Mouse (Mus musculus) WW6 (cell line): ENCODE results near the gene Oprm1.

ENCODE experiments used
- DNase-seq: peaks from one replicate; pipeline ENCODE4 v3.0.0-alpha.2; 2013; ENCODE audit warnings: low read depth, low spot score

Gene Oprm1

DNA sequence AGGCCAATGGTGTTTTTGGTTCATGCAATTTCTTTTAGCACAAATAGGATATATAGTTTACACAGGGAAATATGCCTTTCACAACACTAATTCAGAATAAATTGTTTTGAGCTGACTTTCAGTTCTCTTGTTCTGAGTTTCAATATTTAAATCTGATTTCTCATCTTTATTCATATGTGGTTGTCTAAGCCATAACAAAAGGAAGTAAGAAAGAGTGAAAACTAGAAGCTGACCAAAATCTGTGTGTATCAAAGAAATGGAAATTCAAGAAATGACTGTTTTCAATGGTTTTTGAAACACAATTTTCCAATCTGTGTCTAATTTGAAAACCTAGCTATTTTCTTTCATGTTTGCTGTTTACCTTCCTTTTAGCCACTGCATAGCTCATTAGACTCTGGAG is 282.7 kb downstream of the Oprm1 start:
- no peak for DNase-seq

DNA sequence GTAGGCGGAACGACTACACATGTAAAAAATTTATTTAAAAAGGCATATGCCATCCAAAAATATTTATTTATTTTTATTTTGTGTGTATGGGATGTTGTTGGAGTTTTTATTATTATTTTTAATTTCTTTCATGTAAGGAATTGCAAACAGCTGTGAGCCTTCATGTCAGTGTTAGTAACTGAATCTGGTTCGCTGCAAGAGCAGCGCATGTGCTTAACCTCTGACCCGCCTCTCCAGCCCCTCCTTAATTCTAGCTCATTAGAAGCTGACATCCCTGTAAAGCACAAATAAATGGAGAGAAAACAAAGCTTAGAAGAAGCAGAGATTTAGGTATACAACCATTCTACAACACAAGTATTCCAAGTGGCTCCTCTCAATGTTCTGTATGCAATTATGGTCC is 285.6 kb downstream of the Oprm1 start:
- DNase-seq = no peak

DNA sequence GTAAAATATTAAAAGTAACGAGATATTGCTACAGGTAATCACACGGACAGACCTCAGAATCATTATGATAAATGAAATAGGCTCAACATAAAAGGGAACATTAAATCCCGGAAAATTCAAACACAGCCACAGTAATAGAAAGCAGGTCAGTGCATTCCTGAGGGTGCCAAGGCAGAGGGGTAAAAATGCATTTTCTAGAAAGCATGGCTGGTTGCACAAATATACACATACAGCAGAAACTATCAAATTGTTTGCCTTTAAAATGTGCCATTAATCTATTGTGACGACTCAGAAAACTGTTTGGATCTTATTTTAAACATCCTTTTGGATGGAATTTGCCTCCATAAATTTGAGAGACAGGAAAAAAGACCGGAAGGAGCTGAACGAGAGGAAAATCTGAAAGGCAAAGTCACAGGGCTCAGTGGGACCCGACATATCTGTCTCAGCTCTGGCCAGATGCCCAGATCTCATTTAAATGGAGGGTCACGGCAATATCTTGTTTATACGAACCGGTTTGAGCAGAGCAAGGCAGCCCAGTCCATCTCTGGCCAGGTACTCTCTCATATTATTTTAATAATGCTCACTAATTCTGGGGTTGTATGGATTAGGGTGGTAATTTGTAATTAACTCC is 289.1 kb downstream of the Oprm1 start:
- no peak for DNase-seq

DNA sequence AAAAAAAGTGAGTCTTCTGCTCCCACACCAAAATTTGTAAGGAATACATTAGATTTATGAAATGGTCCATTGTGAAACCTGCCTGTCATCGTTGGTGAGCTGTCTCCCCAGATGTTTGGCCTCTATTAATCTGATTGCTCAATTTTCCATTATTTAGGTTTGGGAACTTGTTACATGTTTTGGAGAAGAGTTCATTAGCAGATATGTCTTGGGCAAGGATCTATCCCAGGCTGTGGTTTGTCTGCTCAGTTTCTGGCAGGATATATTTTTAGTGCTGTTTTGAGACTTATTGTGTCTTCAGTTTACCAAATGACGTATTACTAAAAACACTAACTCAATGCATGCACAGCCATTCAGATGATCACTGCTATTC is 289.6 kb downstream of the Oprm1 start:
- no peak for DNase-seq

DNA sequence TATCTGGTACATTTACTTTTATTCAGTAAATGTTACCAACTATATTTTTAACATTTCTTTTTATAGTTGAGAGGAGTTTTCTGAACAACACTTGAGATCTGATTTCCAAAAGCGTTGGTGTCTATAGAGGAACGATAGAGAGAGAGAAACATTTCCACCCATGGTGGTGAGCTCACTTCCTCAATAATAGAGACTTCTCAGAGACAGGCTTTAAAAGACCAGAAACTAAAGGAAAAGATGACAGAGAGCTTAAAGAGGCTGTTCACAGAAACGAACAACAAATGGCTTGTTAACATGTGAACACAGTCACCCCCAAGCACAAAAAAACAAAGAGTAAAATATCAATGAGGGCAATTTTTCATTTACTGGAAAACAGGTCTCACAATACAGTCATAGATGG is 291.6 kb downstream of the Oprm1 start:
- DNase-seq = no peak

DNA sequence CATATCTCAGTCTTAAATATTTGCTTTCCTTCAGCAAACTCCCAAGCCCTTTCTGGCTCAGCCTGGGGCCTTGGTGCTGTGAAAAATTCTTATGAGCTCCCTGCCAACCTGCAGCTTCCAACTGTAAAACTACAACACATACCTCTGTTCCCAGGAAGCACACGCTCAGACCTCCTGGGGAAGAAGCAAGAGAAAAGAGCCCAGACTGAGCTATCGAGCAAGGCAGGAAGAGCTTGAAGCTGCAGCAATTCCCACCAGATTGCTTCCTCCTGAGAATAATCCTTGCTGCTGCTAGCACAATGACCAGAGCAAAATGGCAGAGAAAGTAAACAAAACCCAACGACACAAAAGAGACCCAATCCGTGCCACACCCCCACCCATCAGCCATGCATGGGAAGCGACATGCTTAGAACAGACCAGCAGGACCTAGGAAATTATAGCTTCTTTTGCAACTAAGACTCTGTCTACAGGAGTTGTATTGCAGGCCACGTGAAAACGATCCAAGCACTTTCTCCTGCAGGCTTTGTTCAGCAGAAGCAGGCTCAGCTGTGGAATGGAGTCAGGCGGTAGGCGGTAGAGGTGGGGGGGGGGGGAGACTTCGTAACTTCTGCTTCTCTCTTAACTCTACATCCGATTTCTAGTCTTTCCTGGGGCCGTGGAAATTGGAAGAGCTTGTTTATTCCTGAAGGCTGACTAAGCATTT is 294.2 kb downstream of the Oprm1 start, which contains the start of gene Ipcef1:
Ipcef1 (minus strand) TSS at position 164 of the 703 bp plus-strand sequence.
- DNase-seq = no peak

DNA sequence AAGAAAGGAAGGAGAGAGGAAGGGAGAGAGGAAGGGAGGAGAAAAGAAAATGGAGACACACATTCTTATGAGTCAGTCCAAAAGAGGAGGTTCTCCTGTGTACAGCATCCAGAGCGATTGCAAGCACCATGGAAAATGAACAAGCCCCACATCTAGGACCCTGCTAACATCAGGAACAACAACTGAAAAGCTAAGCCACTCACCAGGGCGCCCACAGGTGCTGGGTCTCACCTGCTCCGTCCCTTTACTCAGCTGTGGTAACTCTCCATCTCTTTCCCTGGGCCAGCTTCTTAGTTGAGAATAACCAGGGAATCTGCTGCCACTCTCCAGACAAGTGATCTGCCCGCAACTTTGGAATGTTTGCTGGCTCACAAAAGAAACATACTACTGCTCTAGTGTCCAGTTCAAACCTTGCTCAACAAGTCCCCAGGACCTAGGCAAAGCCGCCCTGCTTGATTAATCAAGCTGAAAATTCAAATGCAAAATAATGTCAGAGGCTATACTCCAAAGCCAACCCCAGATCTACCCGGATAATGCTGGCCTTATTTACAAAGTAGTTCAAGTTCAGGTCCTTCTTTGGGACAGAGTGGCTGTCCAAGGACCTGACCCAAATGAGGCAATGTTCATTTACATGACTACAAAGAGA is 296.4 kb downstream of the Oprm1 start:
- no peak for DNase-seq

DNA sequence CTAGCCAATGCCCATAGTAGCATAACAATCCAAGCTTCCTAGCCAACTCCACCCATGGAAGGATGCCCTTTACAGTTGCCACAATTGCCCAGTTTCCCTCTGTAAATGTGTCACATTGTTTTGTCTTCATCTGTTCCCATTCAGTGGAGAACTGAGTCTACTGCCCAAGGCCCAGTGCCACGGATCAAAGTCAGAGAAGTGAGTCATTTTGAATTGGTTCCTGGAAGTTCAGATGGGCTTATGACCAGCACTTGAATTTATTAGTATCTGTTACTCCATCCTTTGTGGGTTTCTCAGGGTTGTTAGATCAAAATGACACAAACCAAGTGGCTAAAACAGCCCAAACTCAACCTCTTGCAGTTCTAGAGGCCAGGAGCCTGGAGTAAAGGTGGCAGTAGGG is 299.2 kb downstream of the Oprm1 start:
- no peak for DNase-seq

DNA sequence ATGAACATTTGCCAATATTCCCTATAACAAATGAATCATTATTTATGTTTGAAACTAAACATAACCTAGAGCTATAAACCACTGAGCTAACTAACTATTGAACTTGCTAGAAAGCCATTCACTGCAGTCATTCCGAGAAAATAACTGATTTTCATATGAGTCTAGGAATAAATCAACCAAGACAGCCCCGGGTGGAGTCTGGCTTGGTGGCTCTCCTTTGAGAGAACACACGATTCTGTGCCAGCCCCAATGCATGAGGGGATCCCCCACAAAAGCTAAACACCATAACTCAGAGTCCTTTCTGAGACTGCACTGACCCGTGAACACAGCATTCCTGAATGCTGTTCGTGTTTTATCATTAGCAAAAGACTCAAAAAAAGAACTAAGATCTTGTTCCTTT is 302.0 kb downstream of the Oprm1 start:
- DNase-seq = no peak

DNA sequence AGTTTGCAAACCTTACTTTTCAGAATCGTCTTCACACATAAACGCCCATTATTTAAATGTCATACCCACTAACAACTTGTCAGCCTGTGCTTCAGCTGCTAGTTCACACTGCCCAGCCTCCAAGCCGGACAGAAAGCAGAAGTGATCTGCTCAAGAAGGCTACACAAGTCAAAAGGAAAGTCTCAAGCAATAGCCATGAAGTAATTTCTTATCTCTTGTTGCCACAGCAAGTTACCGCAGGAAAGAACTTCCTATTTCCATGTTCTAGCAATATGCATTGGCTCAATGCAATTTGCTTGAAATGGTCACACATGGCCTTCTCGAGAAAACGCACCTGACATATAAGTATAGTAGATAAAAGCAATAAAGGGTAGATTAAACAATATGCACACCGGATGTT is 304.7 kb downstream of the Oprm1 start:
- DNase-seq = no peak

DNA sequence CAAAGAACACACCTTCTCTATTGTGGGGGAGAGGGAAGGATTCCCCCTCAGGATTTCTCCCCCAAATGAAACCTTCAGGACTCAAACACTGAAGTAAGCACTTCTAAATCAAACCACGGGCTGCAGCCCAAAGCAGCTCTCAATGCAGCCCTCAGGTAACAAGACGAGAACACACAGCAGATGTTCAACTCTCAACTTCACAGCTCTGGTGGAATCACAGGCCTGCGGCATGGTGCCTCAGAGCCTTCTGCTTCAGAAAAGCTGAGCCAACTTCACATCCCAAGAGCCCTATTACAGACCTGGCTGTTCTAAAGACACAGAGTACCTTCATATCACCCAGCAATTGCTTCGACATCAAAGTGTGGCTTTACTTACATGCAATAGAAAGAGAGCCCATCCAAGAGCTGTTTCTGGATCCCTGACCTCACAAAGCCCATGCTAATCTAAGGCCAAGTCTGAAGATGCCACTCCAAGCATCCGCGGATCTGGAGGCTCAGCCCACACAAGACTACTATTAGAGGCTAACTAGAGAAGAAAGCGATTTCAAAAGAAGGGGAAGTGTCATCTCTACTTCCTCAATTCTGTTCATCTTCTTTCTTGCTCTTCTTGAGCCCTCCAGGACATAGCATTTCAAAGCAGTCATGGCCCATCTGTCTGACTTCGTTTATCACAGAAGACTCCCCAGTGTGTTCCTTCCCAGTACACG is 305.6 kb downstream of the Oprm1 start:
- no peak for DNase-seq

DNA sequence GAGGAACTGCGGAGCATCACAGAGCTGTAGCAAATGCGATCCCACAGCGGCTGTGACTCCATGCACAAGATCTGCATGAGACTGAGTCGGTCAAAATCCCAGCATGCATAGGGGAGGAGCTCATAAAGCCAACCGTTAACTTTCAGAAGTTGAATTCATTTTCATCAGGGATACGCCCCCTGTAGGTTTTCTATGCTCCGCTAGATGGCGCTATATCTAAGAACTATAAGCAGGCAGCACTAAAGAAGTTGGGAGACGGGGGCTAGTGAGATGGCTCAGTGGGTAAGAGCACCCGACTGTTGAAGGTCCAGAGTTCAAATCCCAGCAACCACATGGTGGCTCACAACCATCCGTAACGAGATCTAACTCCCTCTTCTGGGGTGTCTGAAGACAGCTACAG is 310.3 kb downstream of the Oprm1 start:
- DNase-seq = no peak

DNA sequence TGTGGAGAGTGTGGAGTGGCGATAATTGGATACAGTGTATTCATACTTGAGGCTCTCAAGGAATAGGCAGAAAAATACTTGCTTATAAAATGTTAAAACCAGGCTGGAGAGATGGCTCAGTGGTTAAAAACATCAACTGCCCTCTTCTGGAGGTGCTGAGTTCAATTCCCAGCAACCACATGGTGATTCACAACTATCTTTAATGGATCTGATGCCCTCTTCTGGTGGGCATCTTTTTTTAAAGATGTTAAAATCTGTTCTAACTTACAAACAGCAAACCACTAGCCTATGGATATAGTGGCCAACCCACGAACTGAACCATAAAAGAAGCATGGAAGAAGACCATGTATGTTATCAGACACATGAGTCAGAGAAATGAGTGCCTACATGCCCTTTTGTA is 310.8 kb downstream of the Oprm1 start:
- no peak for DNase-seq

DNA sequence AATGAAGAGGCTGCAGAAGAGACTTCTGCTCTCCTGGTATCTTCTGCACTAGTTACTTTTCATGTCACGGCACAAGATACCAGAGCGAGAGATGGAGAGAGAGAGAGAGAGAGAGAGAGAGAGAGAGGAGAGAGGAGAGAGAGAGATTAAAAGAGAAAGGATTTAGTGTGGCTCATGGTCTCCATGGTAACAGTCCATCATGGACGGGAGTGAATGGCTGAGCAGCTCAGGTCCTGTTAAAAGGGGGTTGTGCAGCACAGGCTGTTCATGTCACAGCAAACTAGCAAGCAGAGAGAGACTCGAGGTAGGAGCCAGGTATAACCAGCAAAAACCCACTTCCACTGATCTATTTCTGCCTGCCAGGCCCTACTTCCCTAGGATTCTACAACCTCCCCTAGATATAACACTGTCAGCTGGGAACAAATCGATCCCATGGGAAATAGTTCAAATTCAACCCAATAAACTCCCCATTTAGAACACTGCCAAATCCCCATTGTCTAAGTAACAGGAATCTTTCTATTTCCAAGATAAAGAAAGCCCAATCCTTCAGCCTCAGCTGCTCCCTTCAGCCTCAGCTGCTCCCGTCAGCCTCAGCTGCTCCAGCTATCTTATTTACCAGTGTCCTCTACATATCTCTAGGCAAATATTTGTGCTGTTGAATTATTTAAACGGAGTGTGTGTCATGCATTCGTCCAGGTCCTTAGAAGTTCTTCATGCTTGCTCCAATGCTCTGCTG is 312.0 kb downstream of the Oprm1 start:
- DNase-seq = no peak

DNA sequence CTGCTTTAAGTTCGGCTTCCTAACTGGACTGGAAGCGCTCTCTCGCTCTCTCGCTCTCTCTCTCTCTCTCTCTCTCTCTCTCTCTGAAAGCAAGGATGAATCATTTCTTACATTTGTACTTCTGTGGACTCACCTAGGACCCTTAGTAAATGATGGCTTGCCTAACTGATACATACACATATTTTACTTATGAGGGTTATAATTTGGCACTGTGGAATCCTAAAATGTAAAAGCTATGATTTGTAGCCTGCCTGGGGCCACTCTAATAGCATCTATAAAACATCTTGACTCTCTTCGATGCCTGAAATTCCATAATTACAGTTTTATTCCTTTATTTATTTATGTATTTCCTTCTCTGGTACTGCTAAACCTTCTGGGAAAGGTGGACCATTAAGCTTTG is 312.6 kb downstream of the Oprm1 start:
- no peak for DNase-seq

DNA sequence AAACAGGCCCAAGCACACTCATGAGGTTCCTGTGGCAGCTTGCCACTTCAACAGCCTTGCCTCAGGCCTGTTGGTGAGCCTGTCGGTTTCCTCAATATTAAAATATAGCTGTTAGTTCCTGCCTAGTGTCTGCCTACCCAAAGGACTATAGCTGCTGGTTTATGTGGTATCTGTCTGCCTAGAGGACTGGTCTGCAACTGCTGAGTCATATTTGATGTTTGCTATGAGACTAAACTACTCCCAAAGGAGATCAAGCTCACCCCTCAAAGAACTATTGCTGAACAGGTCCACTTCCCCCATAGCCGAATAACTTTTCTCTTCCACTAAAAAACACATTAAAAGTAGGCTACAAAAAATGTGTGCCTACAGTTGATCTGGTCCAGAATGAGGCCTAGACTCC is 315.9 kb downstream of the Oprm1 start:
- DNase-seq = no peak

DNA sequence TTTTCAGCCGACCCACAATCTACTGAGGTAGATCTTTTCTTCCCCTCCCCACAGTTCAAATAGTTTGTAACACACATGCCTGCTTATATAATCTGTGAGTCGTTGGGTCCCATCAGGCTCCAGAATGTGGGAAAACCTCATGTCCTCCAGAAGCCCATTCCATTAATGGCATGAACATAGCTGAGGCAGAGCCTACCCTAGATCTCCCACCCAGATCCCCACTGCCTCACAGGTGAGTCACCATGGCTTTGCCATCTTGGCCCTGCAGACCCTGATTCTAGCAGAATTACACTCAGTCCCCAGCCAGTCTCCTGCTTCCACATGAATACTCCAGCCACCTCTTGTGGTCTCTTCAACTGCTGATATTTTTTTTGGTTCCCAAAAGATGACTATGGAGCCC is 317.4 kb downstream of the Oprm1 start:
- no peak for DNase-seq

DNA sequence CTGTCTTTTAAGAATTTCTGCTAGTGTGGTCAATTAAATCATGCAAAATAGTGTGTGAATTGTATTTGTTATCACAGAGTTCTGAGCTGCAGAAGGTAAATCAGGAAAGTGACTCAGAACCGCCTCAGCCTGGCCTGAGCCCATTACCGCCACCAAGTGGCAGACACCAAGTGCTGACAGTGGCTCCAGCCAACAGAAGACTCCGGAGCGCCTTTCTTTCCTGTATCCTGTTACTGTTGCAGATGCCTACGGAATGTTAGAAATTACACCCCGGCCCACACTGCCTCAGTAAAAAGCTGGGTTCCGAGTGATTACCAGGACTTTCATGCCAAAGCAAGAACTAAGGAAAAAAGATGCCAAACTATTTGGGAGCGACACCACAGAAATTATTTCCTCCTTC is 317.9 kb downstream of the Oprm1 start:
- no peak for DNase-seq

DNA sequence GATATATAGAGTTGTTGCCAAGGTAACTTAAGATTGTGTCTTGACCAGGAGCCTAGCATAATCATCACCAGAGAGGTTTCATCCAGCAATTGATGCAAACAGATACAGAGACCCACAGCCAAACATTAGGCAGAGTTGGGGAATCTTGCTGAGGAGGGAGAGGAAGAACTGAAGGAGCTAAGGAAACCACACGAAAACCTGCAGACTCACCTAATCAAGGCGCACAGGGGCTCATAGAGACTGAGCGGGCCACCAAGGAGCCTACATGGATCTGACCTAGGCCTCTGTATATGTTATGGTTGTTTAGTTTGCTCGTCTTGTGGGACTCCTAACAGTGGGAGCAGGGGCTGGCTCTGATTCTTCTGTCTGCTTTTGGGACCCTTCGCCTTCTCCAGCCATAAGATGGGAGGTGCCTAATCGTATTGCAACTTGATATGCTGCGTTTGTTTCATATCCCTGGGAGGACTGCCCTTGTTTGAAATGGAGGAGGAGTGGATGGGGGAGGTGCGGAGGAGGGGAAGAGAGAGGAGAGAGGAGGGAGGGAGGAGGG is 318.4 kb downstream of the Oprm1 start:
- no peak for DNase-seq

DNA sequence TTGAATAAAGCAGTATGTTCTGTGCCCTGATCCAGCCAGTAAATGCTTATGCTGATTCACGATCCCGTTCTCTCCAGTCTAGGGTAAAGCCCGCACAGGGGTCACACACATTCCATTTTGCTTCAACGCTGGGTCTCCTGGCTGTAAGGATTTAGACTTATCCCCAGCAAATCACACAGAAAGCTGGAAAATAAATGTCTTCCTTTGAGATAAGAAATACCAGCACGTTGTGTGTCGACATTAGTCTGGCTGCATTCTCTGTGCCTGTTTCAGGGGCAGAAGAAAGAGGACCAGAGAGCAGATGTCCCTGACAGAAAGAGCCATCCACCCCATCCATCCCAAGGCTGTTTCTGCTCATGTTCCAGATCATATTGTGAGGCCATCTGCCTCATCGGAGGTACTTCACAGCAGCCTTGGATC is 319.1 kb downstream of the Oprm1 start:
- DNase-seq = no peak

DNA sequence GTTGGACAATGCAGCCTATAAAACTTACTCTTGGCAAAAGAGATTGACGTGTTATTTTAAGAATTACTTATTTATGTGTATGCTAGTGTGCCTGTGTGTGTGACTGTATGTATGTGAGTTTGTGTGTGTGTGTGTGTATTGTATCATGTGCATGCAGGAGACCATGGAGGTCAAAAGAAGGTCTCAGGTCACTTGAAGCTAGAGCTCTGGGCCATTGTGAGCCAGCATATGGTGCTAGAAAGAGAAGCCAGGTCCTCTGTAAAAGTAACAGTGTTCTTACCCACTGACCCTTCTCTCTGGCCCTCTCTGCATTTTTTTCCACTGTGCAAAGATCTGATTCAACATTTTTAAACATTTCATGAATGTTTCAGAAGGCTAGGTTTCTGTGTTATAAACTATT is 319.7 kb downstream of the Oprm1 start:
- DNase-seq = no peak
